Mouse (Mus musculus): ENCODE measurements around the gene Polm. TPM values are rescaled to one million over a fixed set of nuclear protein-coding genes. Genes with fewer than 3 reads are reported as not detected.
A peak's percentile ranks its signal among the peaks of the same experiment; 100 is the strongest.
"Not testable (repeated sequence)": the region's sequence is repeated elsewhere in the genome, so short reads cannot be mapped to it uniquely, and the experiment has no call there.

Polm gene
- polyA plus RNA-seq, 1 experiment from 2014 or later, result 9.2 TPM

- 87% methylated on average over 11 of the region's 11 CpGs for WGBS
- H3K27ac ChIP-seq, result no peak overlapping the region
These were observed 9.2 kb downstream of the Polm start for GRCm38 (mm10) chr11:5828509-5829191.

GRCm38 (mm10) chr11:5827931-5828330 lies 9.9 kb downstream of the Polm start:
- Histone ChIP-seq H3K4me2 (no peak overlapping the region), H3K36me3 (peaks cover 52% of the 10 kb centered on the region), H3K9me3 (replicated peaks) (no peaks in the 10 kb centered on the region), H3K4me1 (no peaks in the 10 kb centered on the region), H3K4me3 (replicated peaks) (no peak overlapping the region), H3K27me3 (no peaks in the 10 kb centered on the region), H3K9ac (no peak overlapping the region), H3K27ac (no peak overlapping the region)
- WGBS, result 91% methylated on average over 5 of the region's 5 CpGs
- no peak for ATAC-seq (replicated peaks; ENCODE audit: low FRiP score)

More at GRCm38 (mm10) chr11:5828509-5829191, 9.2 kb downstream of the Polm start:
- H3K36me3 ChIP-seq, result peaks cover 56% of the 10 kb centered on the region
- no peak overlapping the region for H3K4me3 ChIP-seq (replicated peaks)
- no peak overlapping the region for H3K9ac ChIP-seq
- H3K4me1 ChIP-seq, result no peaks in the 10 kb centered on the region
- no peaks in the 10 kb centered on the region for H3K9me3 ChIP-seq (replicated peaks)
- no peak for ATAC-seq (replicated peaks; ENCODE audit: low FRiP score)
- no peaks in the 10 kb centered on the region for H3K27me3 ChIP-seq
- H3K4me2 ChIP-seq, result no peak overlapping the region

GRCm38 (mm10) chr11:5825432-5825831 lies 12.4 kb downstream of the Polm start:
- H3K36me3 ChIP-seq, result peaks cover 27% of the 10 kb centered on the region
- no peak overlapping the region for H3K27ac ChIP-seq
- no peaks in the 10 kb centered on the region for H3K27me3 ChIP-seq
- H3K4me3 ChIP-seq (replicated peaks), result no peak overlapping the region
- no peaks in the 10 kb centered on the region for H3K9me3 ChIP-seq (replicated peaks)
- H3K4me2 ChIP-seq, result no peak overlapping the region
- H3K4me1 ChIP-seq, result no peaks in the 10 kb centered on the region
- no peak overlapping the region for H3K9ac ChIP-seq
- no peak for ATAC-seq (replicated peaks; ENCODE audit: low FRiP score)

- H3K4me2 ChIP-seq, result no peak overlapping the region
- H3K9ac ChIP-seq, result no peak overlapping the region
- H3K4me1 ChIP-seq, result no peaks in the 10 kb centered on the region
- H3K4me3 ChIP-seq (replicated peaks), result no peak overlapping the region
- H3K36me3 ChIP-seq, result no peaks in the 10 kb centered on the region
- 72% methylated on average over 2 of the region's 2 CpGs for WGBS
- no peak for ATAC-seq (replicated peaks; ENCODE audit: low FRiP score)
- H3K27ac ChIP-seq, result no peak overlapping the region
- H3K9me3 ChIP-seq (replicated peaks), result no peaks in the 10 kb centered on the region
- H3K27me3 ChIP-seq, result no peaks in the 10 kb centered on the region
These were observed 18.6 kb downstream of the Polm start for GRCm38 (mm10) chr11:5819223-5819622.

- Histone ChIP-seq H3K27me3 (no peaks in the 10 kb centered on the region), H3K36me3 (no peaks in the 10 kb centered on the region), H3K27ac (no peak overlapping the region), H3K9me3 (replicated peaks) (no peaks in the 10 kb centered on the region), H3K4me1 (no peaks in the 10 kb centered on the region), H3K4me2 (no peak overlapping the region), H3K4me3 (replicated peaks) (no peak overlapping the region), H3K9ac (no peak overlapping the region)
- ATAC-seq (replicated peaks; ENCODE audit: low FRiP score), result no peak
- WGBS, result 79% methylated on average over 10 of the region's 10 CpGs
These were observed 24.4 kb downstream of the Polm start for GRCm38 (mm10) chr11:5813381-5813780.

- H3K9me3 ChIP-seq (replicated peaks); H3K4me1 ChIP-seq; ATAC-seq (replicated peaks; ENCODE audit: low FRiP score); H3K4me2 ChIP-seq; H3K27me3 ChIP-seq; H3K27ac ChIP-seq; H3K4me3 ChIP-seq (replicated peaks); H3K9ac ChIP-seq; H3K36me3 ChIP-seq: not testable (repeated sequence)
- 83% methylated on average over 4 of the region's 4 CpGs for WGBS
These were observed 28.3 kb downstream of the Polm start for GRCm38 (mm10) chr11:5809487-5809886.

- no peak overlapping the region for H3K9ac ChIP-seq
- H3K4me3 ChIP-seq (replicated peaks), result no peak overlapping the region
- H3K27ac ChIP-seq, result no peak overlapping the region
- no peaks in the 10 kb centered on the region; the same call in 1 of the 2 replicates for H3K9me3 ChIP-seq (replicated peaks)
- peaks cover 9% of the 10 kb centered on the region; the same call in 1 of the 2 replicates for H3K4me1 ChIP-seq
- no peak overlapping the region for H3K4me2 ChIP-seq
- no peak for ATAC-seq (replicated peaks; ENCODE audit: low FRiP score)
- H3K27me3 ChIP-seq, result no peaks in the 10 kb centered on the region
- no peaks in the 10 kb centered on the region for H3K36me3 ChIP-seq
- 88% methylated on average over 9 of the region's 9 CpGs for WGBS
These were observed 29.9 kb downstream of the Polm start for GRCm38 (mm10) chr11:5807956-5808355.

GRCm38 (mm10) chr11:5805711-5806110 lies 32.1 kb downstream of the Polm start:
- H3K27ac ChIP-seq, result no peak overlapping the region
- H3K27me3 ChIP-seq, result no peaks in the 10 kb centered on the region
- H3K9ac ChIP-seq, result no peak overlapping the region
- peaks cover 10% of the 10 kb centered on the region for H3K36me3 ChIP-seq
- H3K4me2 ChIP-seq, result no peak overlapping the region
- H3K9me3 ChIP-seq (replicated peaks), result no peaks in the 10 kb centered on the region; the same call in 1 of the 2 replicates
- ATAC-seq (replicated peaks; ENCODE audit: low FRiP score), result no peak
- H3K4me3 ChIP-seq (replicated peaks), result no peak overlapping the region
- 86% methylated on average over 3 of the region's 3 CpGs for WGBS
- peaks cover 18% of the 10 kb centered on the region; the same call in 1 of the 2 replicates for H3K4me1 ChIP-seq

- no peak overlapping the region for H3K27ac ChIP-seq
- H3K4me1 ChIP-seq, result peaks cover 18% of the 10 kb centered on the region; the same call in 1 of the 2 replicates
- no peaks in the 10 kb centered on the region; the same call in 1 of the 2 replicates for H3K9me3 ChIP-seq (replicated peaks)
- 73% methylated on average over 5 of the region's 5 CpGs for WGBS
- no peak overlapping the region for H3K9ac ChIP-seq
- no peak for ATAC-seq (replicated peaks; ENCODE audit: low FRiP score)
- peaks cover 25% of the 10 kb centered on the region for H3K36me3 ChIP-seq
- no peak overlapping the region for H3K4me3 ChIP-seq (replicated peaks)
- no peaks in the 10 kb centered on the region for H3K27me3 ChIP-seq
- no peak overlapping the region for H3K4me2 ChIP-seq
These were observed 33.6 kb downstream of the Polm start for GRCm38 (mm10) chr11:5804174-5804573.

- Histone ChIP-seq H3K36me3 (peaks cover 31% of the 10 kb centered on the region), H3K9me3 (replicated peaks) (no peaks in the 10 kb centered on the region; the same call in 1 of the 2 replicates), H3K27ac (peak within 1 kb of the TSS; percentile 45; the same call in 1 of the 2 replicates), H3K4me3 (replicated peaks) (no peak within 1 kb of the TSS), H3K9ac (no peak within 1 kb of the TSS), H3K4me1 (peaks cover 18% of the 10 kb centered on the region; the same call in 1 of the 2 replicates), H3K27me3 (no peaks in the 10 kb centered on the region), H3K4me2 (no peak within 1 kb of the TSS)
- 47% methylated on average over 8 of the region's 8 CpGs for WGBS
- ATAC-seq (replicated peaks; ENCODE audit: low FRiP score), result no peak
These were observed 34.2 kb downstream of the Polm start, which contains the start of gene Pgam2 for GRCm38 (mm10) chr11:5803551-5803981. Pgam2 (minus strand) TSS chr11:5803733.

- H3K4me3 ChIP-seq (replicated peaks), result no peak overlapping the region
- peak overlapping the region; percentile 45; the same call in 1 of the 2 replicates for H3K27ac ChIP-seq
- no peak for ATAC-seq (replicated peaks; ENCODE audit: low FRiP score)
- no peaks in the 10 kb centered on the region for H3K9me3 ChIP-seq (replicated peaks)
- H3K9ac ChIP-seq, result no peak overlapping the region
- WGBS, result 69% methylated on average over 8 of the region's 8 CpGs
- no peaks in the 10 kb centered on the region for H3K27me3 ChIP-seq
- H3K4me2 ChIP-seq, result no peak overlapping the region
- peaks cover 39% of the 10 kb centered on the region for H3K36me3 ChIP-seq
- peaks cover 18% of the 10 kb centered on the region; the same call in 1 of the 2 replicates for H3K4me1 ChIP-seq
These were observed 35.2 kb downstream of the Polm start for GRCm38 (mm10) chr11:5802457-5803217.

- ATAC-seq (replicated peaks; ENCODE audit: low FRiP score), result no peak; the same call in 1 of the 2 replicates
- Histone ChIP-seq H3K27ac (0 out of 2 replicates have a peak overlapping the region, but pooled peaks have one; percentile 45), H3K4me2 (no peak overlapping the region), H3K4me1 (peaks cover 18% of the 10 kb centered on the region; the same call in 1 of the 2 replicates), H3K9ac (no peak overlapping the region), H3K4me3 (replicated peaks) (no peak overlapping the region), H3K27me3 (no peaks in the 10 kb centered on the region), H3K36me3 (peaks cover 45% of the 10 kb centered on the region), H3K9me3 (replicated peaks) (no peaks in the 10 kb centered on the region)
- WGBS, result 63% methylated on average over 12 of the region's 12 CpGs
These were observed 35.8 kb downstream of the Polm start for GRCm38 (mm10) chr11:5802005-5802404.

Measured in kidney, embryonic 15.5 days (tissue).